Mouse (Mus musculus) embryo, embryonic 11 days (tissue): Measurements from ENCODE around the gene Aff3.

Experiments
- DNase-seq: peaks from one replicate; pipeline ENCODE4 v3.0.0-alpha.2; 2015

Gene Aff3

DNA sequence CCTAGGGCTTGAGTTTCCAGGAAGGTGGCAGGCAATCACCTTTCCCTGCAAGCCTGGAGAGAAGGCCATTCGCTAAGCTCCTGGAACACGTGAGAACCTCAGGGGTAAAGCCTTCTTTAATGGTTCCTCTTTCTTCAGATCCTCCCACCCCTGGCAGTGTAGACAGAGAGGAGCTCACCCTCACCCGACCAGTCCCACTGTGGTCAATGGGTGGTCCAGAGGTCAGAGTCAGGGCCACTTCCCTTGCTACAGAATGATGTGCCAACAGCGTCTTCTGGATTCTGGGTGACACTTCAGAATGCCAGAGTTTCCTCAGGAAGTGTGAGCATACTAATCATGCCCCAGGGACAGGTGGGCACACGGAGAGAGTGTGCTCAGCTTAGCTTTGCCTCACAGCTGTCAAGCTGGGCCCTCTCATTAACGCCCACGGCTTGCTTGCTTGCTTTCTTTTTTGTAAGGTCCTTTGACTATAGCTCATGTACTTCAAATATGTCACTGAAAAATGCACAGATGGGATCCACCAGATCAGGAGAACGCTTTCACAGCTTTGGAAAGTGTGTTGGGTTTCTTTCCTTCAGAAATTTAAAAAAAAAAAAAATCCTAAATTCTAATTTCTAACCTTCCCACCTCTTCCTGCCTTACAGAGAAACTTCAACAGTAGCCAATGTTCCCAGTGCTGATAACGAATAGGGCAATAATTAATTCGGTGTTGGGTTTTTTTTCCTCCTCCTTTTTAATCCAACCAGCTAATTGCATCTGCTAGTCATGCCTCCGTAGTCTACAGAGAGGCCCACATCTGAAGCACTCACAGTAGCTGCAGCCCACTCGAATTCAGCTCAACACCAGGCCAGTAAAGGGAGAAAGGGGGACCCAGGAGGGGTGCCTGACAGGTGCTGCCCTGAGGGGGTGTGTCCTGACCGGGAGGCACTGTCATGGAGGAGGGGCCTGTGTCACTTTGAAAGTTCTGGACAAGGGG, 235.8 kb downstream of the Aff3 start:
- DNase-seq = no peak

DNA sequence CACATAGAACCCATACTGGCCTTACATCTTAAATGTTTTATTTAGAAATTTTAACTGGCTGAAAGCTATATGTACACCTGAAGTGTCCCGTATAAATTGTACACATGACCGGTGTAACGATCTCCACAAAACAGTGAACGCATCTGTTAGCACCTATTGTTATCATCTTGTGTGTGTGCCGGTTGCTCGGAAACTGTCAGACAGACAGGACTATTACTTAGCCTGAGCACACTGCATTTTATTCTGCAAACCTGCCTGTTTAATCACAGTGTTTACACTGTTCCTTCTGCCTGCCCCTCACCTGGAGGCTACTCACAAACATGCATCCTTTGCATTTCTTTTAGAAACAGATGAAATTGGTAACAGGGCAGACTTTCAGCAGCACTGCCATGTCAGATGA, 241.8 kb downstream of the Aff3 start:
- DNase-seq = no peak

DNA sequence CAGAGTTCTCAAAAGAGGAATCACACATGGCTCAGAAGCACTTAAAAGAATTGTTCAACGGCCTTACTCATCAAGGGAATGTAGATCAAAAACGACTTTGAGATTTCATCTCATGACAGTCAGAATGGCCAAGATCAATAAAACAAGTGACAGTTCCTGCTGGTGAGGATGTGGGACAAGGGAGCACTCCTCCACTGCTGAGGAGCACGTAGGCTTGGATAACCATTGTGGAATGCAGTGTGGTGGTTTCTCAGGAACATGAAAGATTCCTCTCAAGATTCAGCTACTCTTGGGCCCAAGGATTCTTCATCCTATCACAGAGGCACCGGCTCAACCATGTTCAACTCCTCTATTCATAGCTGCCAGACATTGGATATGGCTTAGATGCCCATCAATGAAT, 245.4 kb downstream of the Aff3 start:
- no peak for DNase-seq

DNA sequence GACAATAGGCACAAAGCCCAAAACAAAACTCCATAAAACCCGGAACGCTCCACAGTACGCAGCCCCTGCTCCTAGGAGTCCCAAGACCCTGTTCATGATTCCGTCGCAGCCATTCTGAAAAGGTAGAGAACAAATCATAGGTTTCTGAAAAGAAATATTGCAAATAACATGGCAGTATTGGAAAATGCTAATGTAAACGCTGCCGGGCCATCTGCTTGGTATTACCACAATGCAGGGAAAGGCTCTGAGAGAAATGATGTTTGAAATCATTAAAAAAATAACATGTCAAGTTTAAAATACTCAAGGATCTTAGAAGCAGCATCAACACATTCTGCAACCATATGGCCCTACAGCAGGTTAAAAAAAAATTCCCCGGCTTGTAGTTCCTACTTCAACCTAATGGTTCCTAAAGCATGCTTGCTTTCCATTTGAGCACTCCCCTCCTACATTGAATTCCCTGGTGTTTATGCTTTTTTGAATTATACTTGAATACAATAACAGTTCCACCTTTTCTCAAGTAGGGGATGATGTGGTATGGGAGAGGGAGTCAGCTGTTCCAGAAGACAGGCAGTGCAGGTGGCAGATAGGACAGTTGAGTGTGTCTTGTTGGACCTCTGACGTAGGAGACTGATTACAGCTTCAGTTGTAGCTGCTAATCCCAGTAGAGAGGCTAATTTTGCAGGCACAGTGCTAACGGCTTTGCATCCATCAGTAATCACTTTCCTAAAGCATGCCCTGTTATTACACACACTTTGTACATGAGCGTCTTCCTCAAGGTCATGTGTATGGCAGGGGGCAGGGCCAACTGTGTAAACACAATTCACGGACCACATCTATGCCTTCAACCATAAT, 246.3 kb downstream of the Aff3 start:
- no peak for DNase-seq

DNA sequence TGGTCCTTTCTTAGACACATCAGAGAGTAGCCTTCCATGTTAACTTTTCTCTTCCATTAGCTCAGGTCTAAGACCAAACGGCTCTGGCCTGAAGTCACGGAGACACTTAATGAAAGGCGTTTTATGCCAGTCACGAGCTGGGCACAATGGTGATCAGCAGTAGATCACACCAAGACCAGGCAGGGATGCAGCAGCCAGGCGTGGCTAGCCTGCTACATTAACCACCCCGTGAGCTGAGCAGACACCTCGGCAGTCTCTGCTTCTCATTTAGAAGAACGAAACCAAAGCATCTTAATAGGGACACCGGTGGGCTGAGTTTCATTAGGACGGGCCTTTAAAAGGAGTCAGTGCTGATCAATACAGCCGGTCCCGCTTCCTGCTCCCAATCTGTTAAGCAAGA, 247.6 kb downstream of the Aff3 start:
- DNase-seq = no peak

DNA sequence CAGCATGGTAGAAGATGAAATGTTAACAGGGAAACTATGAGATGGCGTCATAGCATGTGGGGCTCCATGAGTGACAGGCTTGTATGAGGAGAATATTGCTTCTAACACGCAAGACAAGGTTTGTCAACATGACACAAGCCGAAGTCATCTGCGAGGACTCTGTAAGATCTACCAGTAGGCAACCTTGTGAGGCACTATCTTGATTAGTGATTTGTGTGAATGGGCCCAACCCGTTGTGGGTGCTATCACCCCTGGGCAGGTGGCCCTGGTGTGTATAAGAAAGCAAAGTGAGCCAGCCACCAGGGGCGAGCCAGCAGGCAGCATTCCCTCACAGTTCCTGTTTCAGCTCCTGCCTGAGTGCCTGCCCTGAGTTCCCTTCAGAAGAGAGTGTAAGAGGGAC, 249.2 kb downstream of the Aff3 start:
- no peak for DNase-seq

DNA sequence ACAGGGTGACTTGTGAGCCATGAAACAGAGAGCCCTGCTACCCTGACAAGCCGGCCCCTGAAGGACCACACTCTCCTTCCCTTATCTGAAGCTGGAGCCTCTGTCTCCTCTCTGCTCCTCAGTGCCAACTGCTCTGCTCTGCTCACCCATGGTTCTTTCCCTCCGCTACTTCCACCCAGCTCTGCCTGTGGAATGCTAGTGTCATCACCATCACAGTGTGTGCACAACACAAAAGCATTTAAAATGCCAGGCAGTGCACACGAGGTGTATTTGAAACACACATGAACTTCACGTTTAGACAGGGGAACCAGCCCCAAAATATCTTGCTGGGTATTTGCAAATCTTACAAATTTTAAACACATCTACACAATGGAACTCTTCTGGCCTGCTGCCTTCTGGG, 253.6 kb downstream of the Aff3 start:
- no peak for DNase-seq

DNA sequence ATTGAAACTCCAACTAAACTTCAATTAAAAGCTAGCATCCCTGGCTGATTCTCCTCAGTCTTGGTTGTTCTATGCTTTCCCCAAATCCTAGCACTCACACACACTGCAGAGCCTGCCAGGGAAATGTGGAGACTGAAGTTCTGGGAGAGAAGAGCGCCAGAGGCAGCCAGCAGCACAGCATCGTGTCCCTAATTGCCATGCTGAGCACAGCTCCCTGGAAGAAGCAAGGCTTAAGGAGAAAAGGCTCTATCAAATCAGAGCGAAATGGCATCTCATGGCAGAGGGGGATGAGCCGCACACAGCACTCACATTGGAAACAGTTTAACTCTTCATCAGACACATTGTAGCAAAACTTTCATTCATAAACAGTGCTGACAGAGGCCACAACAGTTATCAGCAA, 254.3 kb downstream of the Aff3 start:
- DNase-seq = no peak

DNA sequence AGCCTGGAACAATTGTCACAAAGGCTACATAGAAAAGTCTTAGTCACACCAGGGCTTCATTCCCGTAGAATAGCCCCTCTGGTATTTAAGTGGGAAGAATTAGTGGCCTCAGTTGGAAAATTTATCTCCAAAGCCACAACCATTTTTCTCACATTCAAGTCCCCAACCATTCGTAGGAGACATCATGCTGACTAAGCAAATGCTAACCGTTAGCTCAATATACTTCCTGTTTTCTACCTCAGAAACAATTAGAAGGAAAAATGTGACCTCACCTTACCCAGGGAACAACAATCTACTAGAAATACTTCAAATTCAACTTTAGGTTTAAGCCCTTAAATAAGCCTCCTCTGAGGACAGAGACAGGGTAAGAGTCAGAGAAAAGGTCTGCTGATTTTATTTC, 256.5 kb downstream of the Aff3 start:
- DNase-seq = no peak

DNA sequence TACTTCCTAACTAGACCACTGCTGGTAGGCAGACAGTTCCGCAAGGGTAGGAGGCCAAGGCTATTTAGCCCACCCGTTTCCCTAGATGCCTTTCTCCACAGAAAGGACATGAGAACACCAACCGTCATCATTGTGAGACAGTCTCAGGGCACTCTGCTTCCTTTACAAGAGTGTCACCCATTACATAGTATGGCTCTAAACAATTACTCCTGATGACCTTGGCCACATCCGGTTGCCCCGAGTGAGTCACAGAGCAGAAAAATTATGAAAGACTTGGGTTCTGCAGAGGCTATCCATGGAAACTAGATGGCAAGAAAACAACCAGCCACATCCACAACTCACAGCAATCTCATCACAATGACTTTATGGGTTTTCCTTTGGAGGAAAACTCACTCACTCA, 261.0 kb downstream of the Aff3 start:
- DNase-seq = no peak

DNA sequence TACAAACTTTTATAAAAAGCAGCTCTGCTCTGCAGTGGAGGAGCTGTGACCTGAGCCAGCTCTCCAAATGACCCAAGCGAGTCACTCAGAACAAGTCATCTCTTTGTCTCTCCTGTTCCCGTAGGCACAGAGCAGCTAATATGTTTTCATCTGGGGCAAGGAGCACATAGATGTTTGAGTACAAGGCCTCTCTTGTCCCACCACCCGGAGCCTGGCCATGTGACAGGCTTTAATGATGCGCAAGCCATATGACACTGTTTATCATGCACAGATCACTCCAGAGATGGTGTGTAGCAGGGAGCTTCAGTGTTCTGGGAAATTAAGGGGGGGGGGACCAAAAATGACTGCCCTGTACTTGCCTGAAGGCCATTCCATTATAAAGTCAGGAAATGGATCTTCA, 262.9 kb downstream of the Aff3 start:
- peak; percentile 54 for DNase-seq

DNA sequence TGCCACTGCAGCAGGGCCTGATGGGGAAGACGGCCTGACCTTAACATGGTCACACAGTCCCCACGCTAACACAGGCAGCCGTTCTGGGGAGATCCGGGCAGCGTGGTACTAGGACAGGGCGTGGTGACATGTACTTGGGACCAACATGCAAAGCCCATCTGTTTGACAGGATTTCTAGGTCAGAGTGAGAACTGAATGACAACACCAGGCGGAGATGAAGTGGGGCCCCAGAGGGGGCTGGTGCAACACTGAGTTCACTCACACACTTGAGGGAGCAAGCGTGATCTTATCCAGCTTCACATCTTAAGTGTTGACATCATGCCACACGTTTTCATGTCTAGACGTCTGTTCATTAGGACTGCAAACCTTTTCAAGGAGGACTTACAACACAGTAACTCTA, 265.5 kb downstream of the Aff3 start:
- no peak for DNase-seq

DNA sequence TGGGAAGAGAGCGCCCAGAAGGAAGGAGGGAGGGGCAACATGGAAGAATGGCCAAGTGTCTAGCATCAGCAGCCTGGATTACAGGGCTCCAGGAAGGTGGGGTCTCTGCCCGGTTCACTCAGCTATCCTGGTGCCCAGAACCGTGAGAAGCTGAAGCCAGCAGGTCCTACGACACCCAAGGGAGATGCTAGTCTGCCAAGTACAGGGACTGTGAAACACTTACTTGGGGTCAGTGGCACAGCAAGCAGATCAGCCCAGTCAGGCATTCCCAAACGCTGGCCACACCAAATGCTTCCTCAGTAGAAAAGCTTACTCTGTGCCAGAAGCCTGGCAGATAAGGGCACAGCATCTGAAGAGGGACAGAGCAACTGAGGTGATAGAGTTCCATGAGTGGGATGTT, 266.2 kb downstream of the Aff3 start:
- DNase-seq = no peak

DNA sequence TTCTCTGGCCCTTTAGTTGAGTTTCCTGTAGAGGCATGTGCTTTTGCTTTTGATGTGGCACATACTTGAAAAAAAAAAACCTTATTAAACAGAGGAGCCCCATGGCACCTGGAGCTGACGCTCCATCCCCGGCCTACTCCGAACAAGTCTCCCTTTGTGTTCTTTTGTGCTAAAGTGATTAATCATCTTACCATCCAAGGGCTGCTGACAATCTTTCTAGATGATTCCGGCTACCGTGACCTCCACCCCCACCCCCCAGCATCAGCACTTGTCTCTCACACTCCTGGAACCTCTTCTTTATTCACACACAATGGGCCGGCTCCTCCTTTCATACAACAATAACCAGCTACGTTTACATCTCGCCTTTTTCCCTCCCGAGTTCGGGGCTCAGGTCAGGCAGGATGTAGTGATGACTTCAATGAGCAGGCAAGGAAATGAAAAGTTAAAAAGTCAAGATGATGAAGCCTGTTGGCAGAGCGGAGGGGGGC, 269.5 kb downstream of the Aff3 start:
- peak; percentile 56 for DNase-seq

DNA sequence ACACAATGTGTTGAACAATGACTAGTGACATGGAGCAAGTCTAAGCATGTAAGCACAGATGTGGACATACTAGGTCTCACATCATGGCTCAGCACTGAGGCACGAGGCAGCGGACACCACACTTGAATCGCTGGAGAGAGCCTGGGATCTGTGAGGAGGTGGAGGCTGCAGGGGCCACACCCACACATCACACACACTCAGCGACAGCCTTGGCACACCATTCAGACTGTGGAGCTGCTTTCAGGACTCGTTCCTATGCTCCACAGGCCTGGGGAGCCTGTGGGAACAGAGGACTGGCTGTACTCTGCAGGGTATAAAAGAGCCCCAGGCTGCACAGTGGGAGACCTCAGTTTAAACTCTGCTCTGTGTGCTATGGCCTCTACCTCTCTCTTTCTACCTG, 270.3 kb downstream of the Aff3 start:
- peak; percentile 43 for DNase-seq

DNA sequence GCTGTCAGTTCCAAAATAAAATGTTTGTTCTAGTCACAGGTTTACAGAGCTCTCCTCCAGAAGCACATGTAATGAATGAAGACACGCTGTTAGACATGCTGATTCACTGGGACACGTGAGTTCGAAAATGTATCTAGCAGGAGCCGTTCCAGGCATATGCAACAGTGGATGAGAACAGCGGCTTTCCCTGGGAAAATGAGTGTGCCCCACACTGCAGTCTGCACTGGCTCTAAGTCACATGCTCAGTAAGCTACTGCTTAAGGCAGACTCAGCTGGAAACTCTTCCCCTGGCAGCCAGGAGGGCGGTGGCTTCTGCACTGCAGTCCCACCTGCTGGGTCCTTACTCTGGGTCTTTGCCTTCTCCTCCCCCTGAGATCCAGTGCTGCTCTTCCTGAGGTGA, 271.2 kb downstream of the Aff3 start:
- DNase-seq = peak; percentile 48

DNA sequence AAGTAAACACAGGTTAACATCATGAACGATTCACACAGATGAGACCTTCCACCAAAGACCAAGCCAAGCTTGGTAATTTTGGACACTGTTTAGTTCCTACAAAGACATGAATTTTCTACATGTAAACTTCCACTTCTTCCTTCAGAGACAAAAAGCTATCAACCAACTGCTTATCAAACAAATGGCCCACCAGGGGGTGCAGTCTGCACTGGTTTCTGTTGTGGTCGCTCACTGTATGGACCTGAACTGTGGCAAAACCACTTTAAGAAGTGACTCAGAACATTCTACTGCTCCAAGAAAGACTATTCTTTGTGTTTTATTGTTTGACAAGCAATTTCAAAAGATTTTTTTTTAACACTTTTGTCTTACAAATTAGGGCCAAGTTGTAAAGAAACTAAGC, 271.8 kb downstream of the Aff3 start:
- DNase-seq = peak; percentile 86

DNA sequence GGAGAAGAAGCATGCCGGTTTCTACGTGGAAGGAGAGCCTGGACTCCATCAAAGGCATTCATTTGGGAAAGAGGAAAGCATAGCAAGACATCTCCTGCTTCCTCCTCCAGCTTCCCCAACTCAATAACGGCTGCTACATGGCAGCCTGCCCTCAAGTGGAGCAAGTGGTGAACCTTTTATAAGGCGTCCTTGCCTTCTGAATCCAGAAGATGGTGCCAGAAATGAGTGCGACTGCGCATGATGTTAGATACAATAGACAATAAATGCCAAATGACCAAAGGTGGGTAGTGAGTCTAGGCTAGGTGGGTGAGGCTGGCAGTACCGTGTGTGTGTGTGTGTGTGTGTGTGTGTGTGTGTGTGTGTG, 273.9 kb downstream of the Aff3 start:
- no peak for DNase-seq

DNA sequence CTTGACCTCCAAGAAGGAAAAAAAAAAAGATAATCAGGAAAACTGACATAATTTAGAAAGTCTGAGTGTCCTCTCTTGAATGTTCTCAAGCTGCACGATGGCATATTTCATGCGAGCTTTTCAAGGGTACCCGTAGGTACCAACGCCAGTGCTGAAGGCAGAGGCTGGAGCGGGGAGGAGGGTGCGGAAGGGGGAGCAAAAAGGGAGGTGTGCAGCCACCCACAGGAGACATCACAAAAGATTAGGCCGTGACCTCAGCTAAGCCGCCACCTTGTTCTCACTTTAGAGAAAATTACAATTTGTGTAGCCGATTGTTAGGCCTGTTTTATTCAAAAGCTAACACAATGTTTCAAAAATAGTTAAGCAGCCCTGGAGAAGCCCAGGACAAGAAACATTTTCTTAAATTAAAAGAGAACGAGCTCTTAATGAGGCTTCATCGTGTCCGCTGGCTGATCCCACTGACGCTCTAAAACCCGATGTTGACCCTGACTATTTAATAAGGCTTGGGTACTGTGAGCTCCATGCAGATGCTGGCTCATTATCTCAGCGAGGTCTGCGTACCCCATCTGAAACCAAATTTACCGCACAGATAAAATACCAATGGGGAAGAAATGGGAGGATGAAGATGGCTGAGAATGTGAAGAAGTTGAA, 274.4 kb downstream of the Aff3 start:
- no peak for DNase-seq

DNA sequence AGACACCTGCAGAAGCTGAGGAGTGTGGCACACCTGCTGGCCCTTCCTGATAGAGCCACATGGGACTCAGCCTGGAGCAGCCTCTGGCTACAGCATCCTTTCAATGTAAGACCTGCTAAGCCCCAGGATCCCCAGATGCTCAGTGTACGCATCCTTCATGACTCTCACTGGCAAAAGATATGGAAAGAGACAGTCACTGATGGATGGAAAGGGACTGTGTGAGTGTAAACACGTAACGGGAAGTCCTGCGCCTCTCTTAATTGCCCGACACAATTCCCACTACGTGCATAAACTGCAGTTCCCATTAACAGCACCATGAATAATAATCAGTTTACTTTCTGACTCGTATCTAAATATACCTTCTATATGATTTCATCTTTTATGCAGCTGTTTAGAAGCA, 275.2 kb downstream of the Aff3 start:
- no peak for DNase-seq

DNA sequence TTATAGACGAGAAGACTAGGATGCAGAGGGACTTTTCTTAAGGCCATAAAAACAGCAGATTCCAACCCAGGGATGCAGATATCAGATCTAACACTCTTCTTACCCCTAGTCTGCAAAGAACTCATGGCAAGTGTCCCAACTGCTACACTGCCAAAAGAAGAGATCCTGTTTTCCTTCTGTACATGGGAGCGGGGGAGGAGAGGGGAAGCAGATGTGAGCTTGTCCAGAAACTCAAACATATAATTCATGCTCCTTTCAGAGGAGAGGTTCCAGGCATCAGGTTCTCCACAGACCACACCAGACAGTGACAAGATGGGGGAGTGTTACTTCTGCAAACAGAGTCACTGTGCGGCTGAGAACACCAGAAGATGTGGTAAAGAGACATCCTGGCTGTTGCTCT, 276.3 kb downstream of the Aff3 start:
- no peak for DNase-seq

DNA sequence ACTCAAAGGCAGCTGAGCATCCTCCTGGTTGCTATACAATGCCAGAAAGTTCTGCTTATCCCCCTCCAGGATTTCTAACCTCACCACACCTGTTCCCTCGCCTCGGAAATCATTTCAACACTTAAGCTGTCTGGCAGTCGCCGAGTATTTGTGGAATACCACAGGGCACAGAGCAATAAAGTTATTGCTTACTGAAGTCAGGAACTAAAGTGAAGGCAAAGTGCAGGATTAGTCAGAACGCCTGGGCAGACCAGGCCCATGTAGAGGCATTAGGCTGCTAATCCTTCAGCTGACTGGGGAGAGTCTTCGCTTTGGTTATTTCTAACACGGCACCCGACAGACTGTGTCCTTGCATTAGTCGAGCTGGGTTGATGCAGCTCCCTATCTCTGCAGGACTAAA, 277.3 kb downstream of the Aff3 start:
- no peak for DNase-seq

DNA sequence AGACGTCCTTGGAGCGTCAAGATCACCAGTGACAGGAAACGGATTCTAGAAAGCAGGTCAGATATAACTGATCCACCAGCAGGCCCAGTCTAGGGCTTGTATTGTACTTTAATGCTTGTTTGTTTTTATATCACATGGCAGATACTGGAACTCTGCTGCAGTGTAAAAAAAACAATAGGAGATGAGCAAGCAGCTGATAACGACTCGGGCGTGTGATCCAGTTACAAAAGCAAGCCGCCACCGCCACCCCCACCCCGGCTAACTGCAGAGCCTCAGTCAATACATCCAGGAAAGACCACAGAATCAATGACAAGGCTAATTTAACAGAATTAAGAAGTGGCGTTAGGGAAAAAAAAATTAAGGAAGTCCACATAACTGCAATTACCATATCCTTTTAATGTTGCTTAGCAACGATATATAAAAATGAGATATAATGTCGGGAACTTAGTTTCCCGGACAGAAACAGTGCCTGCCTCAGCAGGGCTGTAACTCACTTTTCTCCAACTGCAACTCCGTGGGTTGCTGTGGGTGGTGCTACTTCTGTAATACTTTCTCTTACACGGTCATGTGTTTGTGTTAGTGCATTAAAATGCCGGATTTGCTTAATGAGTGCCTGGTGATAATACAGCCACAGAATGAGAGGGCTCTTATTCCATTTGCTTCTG, 280.2 kb downstream of the Aff3 start:
- no peak for DNase-seq
